Mouse (Mus musculus): ENCODE data around the gene Gm13420. TPM values are rescaled to one million over a fixed set of nuclear protein-coding genes. Genes with fewer than 3 reads are reported as not detected.
"Not testable (repeated sequence)": the region's sequence is repeated elsewhere in the genome, so short reads cannot be mapped to it uniquely, and the experiment has no call there.

Gm13420 gene
- polyA plus RNA-seq (2014; fragmentation: Nextera tagmentation; extraction: Ambion mirVana), result not detected in 2 replicates

GRCm38 (mm10) chr2:29751497-29751896, at the start of gene Gm13420:
TSS of gene Gm13420 (minus strand) at chr2:29751685.
- Histone ChIP-seq H3K27ac (ENCODE audit: low read depth, low read length) (no peak within 1 kb of the TSS), H3K4me3 (ENCODE audit: low read depth, low read length) (no peak within 1 kb of the TSS), H3K4me1 (ENCODE audit: control insufficient read depth, insufficient read depth, low read length) (peaks cover 15% of the 10 kb centered on the region), H3K36me3 (ENCODE audit: control insufficient read depth, insufficient read depth, low read length) (no peaks in the 10 kb centered on the region), H3K9ac (ENCODE audit: low read length) (peak within 1 kb of the TSS; percentile 39; the same call in 1 of the 2 replicates), H3K4me2 (peak within 1 kb of the TSS; percentile 34), H3K9me3 (ENCODE audit: control insufficient read depth, low read length) (no peaks in the 10 kb centered on the region; the same call in 1 of the 2 replicates), H3K27me3 (ENCODE audit: control insufficient read depth, insufficient read depth, low read length) (peaks cover 38% of the 10 kb centered on the region)
- ATAC-seq (ENCODE audit: low FRiP score) (no peak), DNase-seq (ENCODE audit: low spot score, missing footprints) (no peak)
- WGBS, result 6% methylated on average over 28 of the region's 28 CpGs

GRCm38 (mm10) chr2:29792772-29793487, 41.4 kb upstream of the Gm13420 start:
- Histone ChIP-seq H3K4me3 (ENCODE audit: low read depth, low read length) (no peak overlapping the region), H3K4me1 (ENCODE audit: control insufficient read depth, insufficient read depth, low read length) (peaks cover 5% of the 10 kb centered on the region), H3K9me3 (ENCODE audit: control insufficient read depth, low read length) (no peaks in the 10 kb centered on the region), H3K27me3 (ENCODE audit: control insufficient read depth, insufficient read depth, low read length) (no peaks in the 10 kb centered on the region), H3K4me2 (no peak overlapping the region), H3K36me3 (ENCODE audit: control insufficient read depth, insufficient read depth, low read length) (peaks cover 3% of the 10 kb centered on the region; the same call in 1 of the 2 replicates), H3K27ac (ENCODE audit: low read depth, low read length) (no peak overlapping the region), H3K9ac (ENCODE audit: low read length) (no peak overlapping the region)
- DNase-seq (ENCODE audit: low spot score, missing footprints) (no peak), ATAC-seq (ENCODE audit: low FRiP score) (no peak)
- WGBS, result 98% methylated on average over 2 of the region's 2 CpGs

GRCm38 (mm10) chr2:29787937-29788681, 36.6 kb upstream of the Gm13420 start, which contains the start of gene Trub2:
TSS of gene Trub2 (minus strand) at chr2:29788502.
- peaks cover 12% of the 10 kb centered on the region; the same call in 1 of the 2 replicates for H3K36me3 ChIP-seq (ENCODE audit: control insufficient read depth, insufficient read depth, low read length)
- no peak within 1 kb of the TSS for H3K27ac ChIP-seq (ENCODE audit: low read depth, low read length)
- peak; percentile 82 for ATAC-seq (ENCODE audit: low FRiP score)
- no peaks in the 10 kb centered on the region for H3K9me3 ChIP-seq (ENCODE audit: control insufficient read depth, low read length)
- peak within 1 kb of the TSS; percentile 66 for H3K4me2 ChIP-seq
- H3K27me3 ChIP-seq (ENCODE audit: control insufficient read depth, insufficient read depth, low read length), result no peaks in the 10 kb centered on the region
- peaks cover 11% of the 10 kb centered on the region for H3K4me1 ChIP-seq (ENCODE audit: control insufficient read depth, insufficient read depth, low read length)
- peak; percentile 97 for DNase-seq (ENCODE audit: low spot score, missing footprints)
- peak within 1 kb of the TSS; percentile 73 for H3K9ac ChIP-seq (ENCODE audit: low read length)
- H3K4me3 ChIP-seq (ENCODE audit: low read depth, low read length), result peak within 1 kb of the TSS; percentile 53
- under 1% methylated on average over 45 of the region's 45 CpGs for WGBS

- peak within 1 kb of the TSS; percentile 73 for H3K9ac ChIP-seq (ENCODE audit: low read length)
- no peak within 1 kb of the TSS for H3K27ac ChIP-seq (ENCODE audit: low read depth, low read length)
- no peaks in the 10 kb centered on the region for H3K27me3 ChIP-seq (ENCODE audit: control insufficient read depth, insufficient read depth, low read length)
- peak within 1 kb of the TSS; percentile 53 for H3K4me3 ChIP-seq (ENCODE audit: low read depth, low read length)
- peak within 1 kb of the TSS; percentile 66 for H3K4me2 ChIP-seq
- WGBS, result 1% methylated on average over 31 of the region's 31 CpGs
- H3K36me3 ChIP-seq (ENCODE audit: control insufficient read depth, insufficient read depth, low read length), result peaks cover 19% of the 10 kb centered on the region
- DNase-seq (ENCODE audit: low spot score, missing footprints) (peak; percentile 99), ATAC-seq (ENCODE audit: low FRiP score) (peak; percentile 88)
- peaks cover 11% of the 10 kb centered on the region for H3K4me1 ChIP-seq (ENCODE audit: control insufficient read depth, insufficient read depth, low read length)
- H3K9me3 ChIP-seq (ENCODE audit: control insufficient read depth, low read length), result no peaks in the 10 kb centered on the region
Observed at GRCm38 (mm10) chr2:29787104-29787917, 35.8 kb upstream of the Gm13420 start, which contains the start of gene Coq4. TSS of gene Coq4 (plus strand) at chr2:29787493.

GRCm38 (mm10) chr2:29784290-29784689, 32.8 kb upstream of the Gm13420 start:
- 81% methylated on average over 4 of the region's 4 CpGs for WGBS

GRCm38 (mm10) chr2:29781256-29781655, 29.8 kb upstream of the Gm13420 start:
- H3K27me3 ChIP-seq (ENCODE audit: control insufficient read depth, insufficient read depth, low read length); H3K4me1 ChIP-seq (ENCODE audit: control insufficient read depth, insufficient read depth, low read length); ATAC-seq (ENCODE audit: low FRiP score); DNase-seq (ENCODE audit: low spot score, missing footprints); H3K27ac ChIP-seq (ENCODE audit: low read depth, low read length); H3K4me3 ChIP-seq (ENCODE audit: low read depth, low read length); H3K9ac ChIP-seq (ENCODE audit: low read length); H3K9me3 ChIP-seq (ENCODE audit: control insufficient read depth, low read length); H3K4me2 ChIP-seq: not testable (repeated sequence)
- WGBS, result 92% methylated on average over 2 of the region's 2 CpGs
- peaks cover 57% of the 10 kb centered on the region for H3K36me3 ChIP-seq (ENCODE audit: control insufficient read depth, insufficient read depth, low read length)

More at GRCm38 (mm10) chr2:29784290-29784689, 32.8 kb upstream of the Gm13420 start:
- H3K4me2 ChIP-seq, result no peak overlapping the region
- peaks cover 39% of the 10 kb centered on the region for H3K36me3 ChIP-seq (ENCODE audit: control insufficient read depth, insufficient read depth, low read length)
- no peak for DNase-seq (ENCODE audit: low spot score, missing footprints)
- no peak overlapping the region for H3K4me3 ChIP-seq (ENCODE audit: low read depth, low read length)
- H3K27ac ChIP-seq (ENCODE audit: low read depth, low read length), result no peak overlapping the region
- H3K9ac ChIP-seq (ENCODE audit: low read length), result no peak overlapping the region
- peaks cover 5% of the 10 kb centered on the region; the same call in 1 of the 2 replicates for H3K9me3 ChIP-seq (ENCODE audit: control insufficient read depth, low read length)
- no peak for ATAC-seq (ENCODE audit: low FRiP score)
- peaks cover 11% of the 10 kb centered on the region for H3K4me1 ChIP-seq (ENCODE audit: control insufficient read depth, insufficient read depth, low read length)
- no peaks in the 10 kb centered on the region for H3K27me3 ChIP-seq (ENCODE audit: control insufficient read depth, insufficient read depth, low read length)

- Histone ChIP-seq H3K27me3 (ENCODE audit: control insufficient read depth, insufficient read depth, low read length) (no peaks in the 10 kb centered on the region), H3K9me3 (ENCODE audit: control insufficient read depth, low read length) (no peaks in the 10 kb centered on the region), H3K36me3 (ENCODE audit: control insufficient read depth, insufficient read depth, low read length) (peaks cover 10% of the 10 kb centered on the region), H3K9ac (ENCODE audit: low read length) (no peak overlapping the region), H3K4me3 (ENCODE audit: low read depth, low read length) (no peak overlapping the region), H3K4me1 (ENCODE audit: control insufficient read depth, insufficient read depth, low read length) (no peaks in the 10 kb centered on the region), H3K27ac (ENCODE audit: low read depth, low read length) (no peak overlapping the region), H3K4me2 (no peak overlapping the region)
- ATAC-seq (ENCODE audit: low FRiP score) (no peak), DNase-seq (ENCODE audit: low spot score, missing footprints) (no peak)
- 94% methylated on average over 4 of the region's 4 CpGs for WGBS
Observed at GRCm38 (mm10) chr2:29773323-29773722, 21.8 kb upstream of the Gm13420 start.

- H3K4me3 ChIP-seq (ENCODE audit: low read depth, low read length), result no peak overlapping the region
- 89% methylated on average over 8 of the region's 8 CpGs for WGBS
- ATAC-seq (ENCODE audit: low FRiP score), result no peak
Observed at GRCm38 (mm10) chr2:29771611-29772461, 20.4 kb upstream of the Gm13420 start.

More at GRCm38 (mm10) chr2:29771611-29772461, 20.4 kb upstream of the Gm13420 start:
- no peak overlapping the region for H3K9ac ChIP-seq (ENCODE audit: low read length)
- no peaks in the 10 kb centered on the region for H3K9me3 ChIP-seq (ENCODE audit: control insufficient read depth, low read length)
- no peak overlapping the region for H3K27ac ChIP-seq (ENCODE audit: low read depth, low read length)
- H3K4me1 ChIP-seq (ENCODE audit: control insufficient read depth, insufficient read depth, low read length), result no peaks in the 10 kb centered on the region
- H3K27me3 ChIP-seq (ENCODE audit: control insufficient read depth, insufficient read depth, low read length), result no peaks in the 10 kb centered on the region
- DNase-seq (ENCODE audit: low spot score, missing footprints), result no peak
- no peaks in the 10 kb centered on the region; the same call in 1 of the 2 replicates for H3K36me3 ChIP-seq (ENCODE audit: control insufficient read depth, insufficient read depth, low read length)
- no peak overlapping the region for H3K4me2 ChIP-seq
